Mouse (Mus musculus): ENCODE data around the gene Mtfp1. TPM values are rescaled to one million over a fixed set of nuclear protein-coding genes. Genes with fewer than 3 reads are reported as not detected.
A peak's percentile ranks its signal among the peaks of the same experiment; 100 is the strongest.

Gene Mtfp1
- polyA plus RNA-seq, 1 experiment, result 31.2 TPM

DNA sequence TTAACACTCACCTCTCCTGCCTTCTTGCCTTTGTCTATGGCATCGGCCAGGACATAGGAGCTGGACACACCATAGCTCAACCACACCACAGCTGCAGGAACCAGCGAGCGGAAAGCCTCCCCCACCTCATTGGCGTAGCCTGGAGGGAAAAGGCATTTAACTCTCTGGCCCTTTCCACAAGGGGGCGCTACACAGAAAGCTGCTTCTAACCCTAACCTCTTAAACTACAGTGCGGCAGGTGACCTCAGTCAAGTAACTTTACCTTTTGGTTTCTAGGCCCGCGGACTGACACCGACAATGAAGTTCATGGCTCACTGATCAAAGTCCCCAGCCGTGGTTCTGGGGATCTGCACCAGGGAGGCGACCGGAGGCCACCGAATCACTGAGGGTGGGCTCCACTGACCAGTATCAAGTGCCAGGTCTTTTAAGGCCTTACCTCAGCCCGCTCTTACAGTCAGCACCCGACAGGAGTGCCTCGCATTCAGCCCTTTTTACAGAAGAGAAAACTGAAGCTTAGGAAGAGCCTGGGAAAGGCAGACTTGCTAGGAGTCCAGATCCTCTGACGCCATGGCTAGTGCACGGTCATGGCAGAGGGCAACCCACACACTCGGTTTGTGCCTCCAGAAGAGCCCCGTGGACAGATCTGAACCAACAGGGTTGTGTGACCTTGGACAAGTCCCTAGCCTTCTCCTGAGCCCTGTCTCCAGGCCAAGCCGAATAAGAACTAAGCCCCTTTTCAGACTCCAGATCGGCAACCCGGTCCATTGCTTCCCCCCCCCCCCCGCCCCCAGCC lies 671 bp downstream of the Mtfp1 start:
- H3K36me3 ChIP-seq (ENCODE audit: control insufficient read depth, insufficient read depth, low read length), result peaks cover 3% of the 10 kb centered on the region; the same call in 1 of the 2 replicates
- peaks cover 10% of the 10 kb centered on the region for H3K4me1 ChIP-seq (ENCODE audit: control insufficient read depth, insufficient read depth, low read length)
- H3K27ac ChIP-seq (ENCODE audit: insufficient read depth, low read depth, low read length), result peak overlapping the region; percentile 68
- 6% methylated on average over 24 of the region's 24 CpGs for WGBS
- H3K27me3 ChIP-seq (replicated peaks; ENCODE audit: control insufficient read depth, insufficient read depth, low read length), result no peaks in the 10 kb centered on the region
- DNase-seq, result peak; percentile 84
- peak overlapping the region; percentile 62 for H3K4me3 ChIP-seq (ENCODE audit: insufficient read depth, low read depth, low read length)
- TF ChIP-seq CTCF (conservative IDR thresholded peaks at IDR 0.05; ENCODE audit: insufficient read depth, insufficient read length, low read depth, low read length) (peak; percentile 84), POLR2A (IDR thresholded peaks at IDR 0.05; ENCODE audit: low read depth, low read length) (no peak)

DNA sequence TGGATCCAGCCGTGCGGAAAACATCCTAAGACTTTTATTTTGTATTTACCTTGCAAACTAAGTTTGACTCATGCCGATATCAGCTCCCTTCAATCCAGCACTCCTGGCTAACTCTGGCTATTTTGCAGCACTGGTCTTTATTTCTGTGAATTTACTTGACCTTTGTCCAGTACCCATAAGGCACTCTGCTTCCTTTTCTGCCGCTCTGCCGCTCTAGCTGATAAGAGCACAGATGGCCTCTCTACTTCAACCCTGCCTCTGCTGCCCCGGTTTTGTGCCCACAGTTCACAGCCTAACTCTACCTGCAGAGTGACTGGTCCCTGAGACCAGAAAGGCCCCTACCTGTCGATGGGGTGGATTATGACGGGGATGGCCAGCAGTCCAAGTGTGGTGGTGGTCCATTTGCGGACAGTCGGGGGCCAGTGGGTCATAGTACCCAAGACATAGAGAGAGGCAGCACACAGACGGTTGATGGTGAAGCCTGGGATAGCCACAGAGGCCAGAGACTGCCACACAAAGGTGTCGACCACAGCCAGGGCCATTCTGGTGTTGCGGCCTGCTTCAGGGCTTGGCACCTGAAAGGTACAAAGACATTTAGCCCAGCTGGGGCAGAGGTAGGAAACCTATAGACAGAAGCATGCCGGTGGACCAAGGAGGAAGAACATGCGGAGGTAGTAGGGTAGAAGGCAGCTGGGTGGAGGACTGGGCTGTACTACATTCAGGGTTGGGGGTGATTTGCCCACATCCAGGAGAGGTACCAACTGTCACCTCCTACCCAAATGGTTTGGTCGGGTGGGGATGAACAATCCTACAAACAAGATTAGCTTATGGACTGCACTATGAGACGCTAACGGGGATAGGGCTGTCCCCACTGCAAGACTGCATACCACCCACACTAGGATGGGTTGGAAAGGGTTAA lies 1.5 kb downstream of the Mtfp1 start:
- no peak for TF ChIP-seq POLR2A (IDR thresholded peaks at IDR 0.05; ENCODE audit: low read depth, low read length)
- TF ChIP-seq CTCF (conservative IDR thresholded peaks at IDR 0.05; ENCODE audit: insufficient read depth, insufficient read length, low read depth, low read length), result no peak

GRCm38 (mm10) chr11:4087267-4087666 lies 8.0 kb downstream of the Mtfp1 start:
- Histone ChIP-seq H3K27ac (ENCODE audit: insufficient read depth, low read depth, low read length) (no peak overlapping the region), H3K4me1 (ENCODE audit: control insufficient read depth, insufficient read depth, low read length) (no peaks in the 10 kb centered on the region), H3K27me3 (replicated peaks; ENCODE audit: control insufficient read depth, insufficient read depth, low read length) (no peaks in the 10 kb centered on the region), H3K36me3 (ENCODE audit: control insufficient read depth, insufficient read depth, low read length) (peaks cover 3% of the 10 kb centered on the region; the same call in 1 of the 2 replicates), H3K4me3 (ENCODE audit: insufficient read depth, low read depth, low read length) (no peak overlapping the region)
- TF ChIP-seq CTCF (conservative IDR thresholded peaks at IDR 0.05; ENCODE audit: insufficient read depth, insufficient read length, low read depth, low read length) (no peak), POLR2A (IDR thresholded peaks at IDR 0.05; ENCODE audit: low read depth, low read length) (no peak)
- 68% methylated on average over 2 of the region's 2 CpGs for WGBS
- no peak for DNase-seq

More for the DNA sequence above, 1.5 kb downstream of the Mtfp1 start:
- peak; percentile 53 for DNase-seq
- 73% methylated on average over 18 of the region's 18 CpGs for WGBS
- H3K4me3 ChIP-seq (ENCODE audit: insufficient read depth, low read depth, low read length), result peak overlapping the region; percentile 62; the same call in 1 of the 2 replicates
- peaks cover 10% of the 10 kb centered on the region for H3K4me1 ChIP-seq (ENCODE audit: control insufficient read depth, insufficient read depth, low read length)
- peaks cover 3% of the 10 kb centered on the region; the same call in 1 of the 2 replicates for H3K36me3 ChIP-seq (ENCODE audit: control insufficient read depth, insufficient read depth, low read length)
- no peak overlapping the region for H3K27ac ChIP-seq (ENCODE audit: insufficient read depth, low read depth, low read length)
- H3K27me3 ChIP-seq (replicated peaks; ENCODE audit: control insufficient read depth, insufficient read depth, low read length), result no peaks in the 10 kb centered on the region

GRCm38 (mm10) chr11:4086246-4086645 lies 9.0 kb downstream of the Mtfp1 start:
- 48% methylated on average over 1 of the region's 1 CpGs for WGBS
- Histone ChIP-seq H3K27me3 (replicated peaks; ENCODE audit: control insufficient read depth, insufficient read depth, low read length) (no peaks in the 10 kb centered on the region), H3K27ac (ENCODE audit: insufficient read depth, low read depth, low read length) (no peak overlapping the region), H3K4me1 (ENCODE audit: control insufficient read depth, insufficient read depth, low read length) (no peaks in the 10 kb centered on the region), H3K4me3 (ENCODE audit: insufficient read depth, low read depth, low read length) (no peak overlapping the region), H3K36me3 (ENCODE audit: control insufficient read depth, insufficient read depth, low read length) (no peaks in the 10 kb centered on the region)
- TF ChIP-seq CTCF (conservative IDR thresholded peaks at IDR 0.05; ENCODE audit: insufficient read depth, insufficient read length, low read depth, low read length), result no peak
- TF ChIP-seq POLR2A (IDR thresholded peaks at IDR 0.05; ENCODE audit: low read depth, low read length), result no peak
- no peak for DNase-seq

- 32% methylated on average over 5 of the region's 5 CpGs for WGBS
- Histone ChIP-seq H3K4me3 (ENCODE audit: insufficient read depth, low read depth, low read length) (no peak overlapping the region), H3K36me3 (ENCODE audit: control insufficient read depth, insufficient read depth, low read length) (no peaks in the 10 kb centered on the region), H3K27ac (ENCODE audit: insufficient read depth, low read depth, low read length) (no peak overlapping the region), H3K4me1 (ENCODE audit: control insufficient read depth, insufficient read depth, low read length) (no peaks in the 10 kb centered on the region), H3K27me3 (replicated peaks; ENCODE audit: control insufficient read depth, insufficient read depth, low read length) (no peaks in the 10 kb centered on the region)
- peak; percentile 82 for DNase-seq
- TF ChIP-seq CTCF (conservative IDR thresholded peaks at IDR 0.05; ENCODE audit: insufficient read depth, insufficient read length, low read depth, low read length) (peak; percentile 78), POLR2A (IDR thresholded peaks at IDR 0.05; ENCODE audit: low read depth, low read length) (no peak)
These were observed 11.7 kb downstream of the Mtfp1 start for GRCm38 (mm10) chr11:4083316-4084078.

DNA sequence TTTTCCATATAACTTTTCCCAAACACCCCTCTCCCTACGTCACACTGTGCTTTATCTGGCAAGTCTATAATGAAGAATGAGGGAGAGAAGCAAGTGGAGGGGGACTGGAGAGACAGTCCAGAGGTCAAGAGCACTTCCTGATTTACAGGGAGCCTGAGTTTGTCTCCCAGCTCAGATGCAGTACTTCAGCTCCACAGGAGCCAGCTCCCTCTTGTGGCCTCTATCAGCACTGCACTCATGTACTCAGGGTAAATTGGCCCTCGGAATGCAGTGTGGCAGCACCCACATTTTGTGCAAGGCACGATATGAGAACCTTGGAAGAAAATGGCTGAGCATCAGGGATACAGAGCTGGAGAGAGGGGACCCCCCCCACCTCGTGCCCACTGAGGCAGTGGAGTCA lies 15.0 kb downstream of the Mtfp1 start:
- Histone ChIP-seq H3K27ac (ENCODE audit: insufficient read depth, low read depth, low read length) (no peak overlapping the region), H3K4me1 (ENCODE audit: control insufficient read depth, insufficient read depth, low read length) (no peaks in the 10 kb centered on the region), H3K36me3 (ENCODE audit: control insufficient read depth, insufficient read depth, low read length) (no peaks in the 10 kb centered on the region), H3K27me3 (replicated peaks; ENCODE audit: control insufficient read depth, insufficient read depth, low read length) (no peaks in the 10 kb centered on the region), H3K4me3 (ENCODE audit: insufficient read depth, low read depth, low read length) (no peak overlapping the region)
- peak; percentile 75 for DNase-seq
- peak; percentile 96 for TF ChIP-seq CTCF (conservative IDR thresholded peaks at IDR 0.05; ENCODE audit: insufficient read depth, insufficient read length, low read depth, low read length)
- no peak for TF ChIP-seq POLR2A (IDR thresholded peaks at IDR 0.05; ENCODE audit: low read depth, low read length)
- WGBS, result 11% methylated on average over 4 of the region's 4 CpGs
